Mouse (Mus musculus): ENCODE results near the gene Gm3250.
"Not testable (repeated sequence)": the region's sequence is repeated elsewhere in the genome, so short reads cannot be mapped to it uniquely, and the experiment has no call there.

Gene Gm3250

DNA sequence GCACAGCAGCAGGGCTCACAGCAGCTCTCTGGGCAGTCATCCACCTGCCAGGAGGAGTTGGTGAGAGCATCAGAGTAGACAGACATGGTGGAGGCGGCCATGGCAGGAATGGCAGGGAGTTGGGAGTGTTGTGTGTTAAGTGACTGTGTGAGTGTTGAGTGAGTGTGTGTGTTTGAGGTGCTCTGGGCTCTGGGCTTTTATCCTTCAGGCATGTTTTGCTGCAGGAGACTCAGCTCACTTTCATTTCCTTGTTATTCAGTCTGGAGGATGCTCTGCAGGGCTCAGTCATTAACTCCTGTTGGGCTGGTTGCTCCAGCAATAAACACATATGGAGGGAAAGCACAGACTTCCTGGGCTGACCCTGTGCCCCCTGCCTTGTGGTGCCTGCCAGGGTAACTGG is at the start of gene Gm3250:
Gm3250 (minus strand) TSS at position 101 of the 400 bp plus-strand sequence.
- DNase-seq, result not testable (repeated sequence)

DNA sequence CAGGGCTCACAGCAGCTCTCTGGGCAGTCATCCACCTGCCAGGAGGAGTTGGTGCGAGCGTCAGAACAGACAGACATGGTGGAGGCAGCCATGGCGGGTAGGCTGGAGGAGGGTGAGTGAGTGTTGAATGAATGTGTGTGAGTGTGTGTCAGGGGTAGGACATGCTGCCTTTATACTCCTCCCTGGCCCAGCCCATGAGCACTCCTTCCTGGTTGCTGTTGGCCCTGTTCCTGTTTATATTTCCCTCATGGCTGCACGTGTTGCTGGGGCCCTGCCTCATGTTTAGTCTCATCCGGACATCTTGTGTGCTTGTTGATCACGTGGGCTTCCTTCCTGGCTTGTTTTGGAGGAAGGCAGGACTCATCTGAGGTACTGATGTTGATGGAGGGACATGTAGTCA is 44.6 kb upstream of the Gm3250 start, which contains the start of gene Krtap10-4:
Krtap10-4 (minus strand) TSS at position 145 of the 400 bp plus-strand sequence.
- peak; percentile 42 for DNase-seq

DNA sequence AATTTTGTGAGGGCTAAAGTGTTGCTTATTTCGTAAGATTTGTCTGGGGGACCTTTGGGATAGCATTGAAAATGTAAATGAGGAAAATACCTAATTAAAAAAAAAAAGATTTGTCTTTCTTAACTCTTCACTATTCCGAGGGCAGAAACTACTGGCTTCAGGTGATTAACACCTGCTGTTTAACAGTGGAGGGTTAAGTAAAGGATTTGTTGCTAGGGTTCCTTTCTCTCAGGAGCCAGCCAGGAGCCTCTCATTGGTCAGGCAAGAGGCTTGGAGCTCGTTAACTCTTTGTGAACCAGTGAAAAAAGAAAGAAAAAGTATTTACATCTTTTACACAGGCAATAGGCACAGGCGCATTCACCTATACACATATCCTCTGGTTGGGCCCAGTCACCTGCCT is 36.9 kb upstream of the Gm3250 start:
- no peak for DNase-seq

DNA sequence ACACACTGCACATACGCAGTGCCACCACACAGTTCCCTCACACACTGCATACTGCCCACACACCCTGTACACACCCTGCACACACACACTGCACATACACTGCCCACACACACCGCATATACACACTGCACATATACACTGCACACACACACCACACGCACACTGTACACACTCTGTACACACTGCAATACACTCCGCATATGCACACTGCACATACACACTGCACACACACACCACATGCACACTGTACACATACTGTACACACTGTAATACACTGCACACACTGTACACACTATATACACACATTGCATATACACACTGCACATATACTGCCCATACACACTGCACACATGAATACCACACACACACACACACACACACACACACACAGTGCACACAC is 36.2 kb upstream of the Gm3250 start:
- no peak for DNase-seq

DNA sequence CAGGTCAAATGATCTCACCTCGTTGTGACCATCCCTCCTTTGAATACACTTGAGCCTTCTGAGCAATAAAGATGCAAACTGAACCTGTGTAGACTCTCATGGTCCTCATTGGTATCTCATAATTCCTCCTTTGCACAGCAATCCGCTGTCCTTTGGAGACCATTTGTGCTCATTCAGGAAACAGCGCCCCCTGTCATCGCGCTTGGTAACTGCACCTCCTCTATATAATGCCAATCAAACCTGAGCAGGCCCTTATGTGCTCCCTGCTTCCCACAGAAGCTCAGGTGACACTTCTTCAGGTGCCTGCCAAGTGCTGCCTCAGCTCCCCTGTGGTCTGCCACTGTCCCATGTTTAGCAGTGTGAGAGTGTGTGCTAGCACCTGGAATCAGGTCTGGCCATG is 33.2 kb upstream of the Gm3250 start:
- DNase-seq, result peak; percentile 39

DNA sequence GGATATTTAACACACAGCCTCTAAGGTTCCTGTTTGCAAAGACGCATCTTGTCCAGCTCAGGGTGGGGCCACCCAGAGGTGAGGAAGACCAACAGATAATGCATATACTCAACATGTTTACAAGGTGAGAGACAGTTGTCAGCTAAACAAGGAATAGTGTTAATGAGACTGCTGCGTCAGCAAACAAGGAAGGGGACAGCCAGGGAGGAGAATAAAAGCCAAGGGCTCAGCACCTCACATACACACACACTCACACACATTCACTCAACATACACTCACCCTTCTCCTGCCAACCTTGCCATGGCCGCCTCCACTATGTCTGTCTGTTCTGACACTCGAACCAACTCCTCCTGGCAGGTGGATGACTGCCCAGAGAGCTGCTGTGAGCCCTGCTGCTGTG is 32.0 kb upstream of the Gm3250 start, which contains the start of gene Gm2696:
Gm2696 (plus strand) TSS at position 301 of the 400 bp plus-strand sequence.
- DNase-seq, result no peak

DNA sequence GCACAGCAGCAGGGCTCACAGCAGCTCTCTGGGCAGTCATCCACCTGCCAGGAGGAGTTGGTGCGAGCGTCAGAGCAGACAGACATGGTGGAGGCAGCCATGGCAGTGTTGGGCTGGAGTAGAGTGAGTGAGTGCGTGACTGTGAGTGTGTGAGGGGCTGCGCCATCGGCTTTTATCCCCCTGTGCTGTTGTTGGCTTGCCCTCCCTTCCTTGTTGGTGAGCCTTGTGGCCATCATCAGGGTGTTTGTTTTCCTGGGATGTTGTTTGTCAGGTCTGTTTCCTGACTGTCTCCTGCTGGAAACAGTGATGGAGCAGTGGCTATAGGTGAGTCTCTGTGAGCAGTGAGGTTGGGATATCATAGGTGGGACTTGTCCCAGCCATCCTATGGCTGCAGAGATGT is 29.4 kb upstream of the Gm3250 start, which contains the start of gene Gm9507:
Gm9507 (minus strand) TSS at position 101 of the 400 bp plus-strand sequence.
- no peak for DNase-seq

DNA sequence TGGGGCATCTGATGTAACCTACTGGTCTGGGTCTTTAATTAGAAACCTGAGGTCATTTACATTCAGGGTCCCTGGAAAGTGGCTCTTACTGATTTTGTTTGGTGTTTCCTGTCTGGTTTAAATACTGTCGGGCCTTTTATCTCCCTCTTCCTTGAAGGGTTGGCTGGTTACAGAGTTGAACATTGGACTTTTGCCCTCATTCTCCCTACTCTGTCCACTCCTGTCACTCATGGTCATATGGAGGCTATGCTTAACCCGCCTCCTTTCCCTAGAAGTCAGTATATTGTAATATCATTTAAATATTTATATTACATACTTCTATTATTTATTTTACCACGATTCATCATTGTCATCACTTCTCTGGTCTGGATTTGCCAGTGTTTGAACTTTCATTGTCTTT is 21.8 kb upstream of the Gm3250 start:
- DNase-seq, result no peak

DNA sequence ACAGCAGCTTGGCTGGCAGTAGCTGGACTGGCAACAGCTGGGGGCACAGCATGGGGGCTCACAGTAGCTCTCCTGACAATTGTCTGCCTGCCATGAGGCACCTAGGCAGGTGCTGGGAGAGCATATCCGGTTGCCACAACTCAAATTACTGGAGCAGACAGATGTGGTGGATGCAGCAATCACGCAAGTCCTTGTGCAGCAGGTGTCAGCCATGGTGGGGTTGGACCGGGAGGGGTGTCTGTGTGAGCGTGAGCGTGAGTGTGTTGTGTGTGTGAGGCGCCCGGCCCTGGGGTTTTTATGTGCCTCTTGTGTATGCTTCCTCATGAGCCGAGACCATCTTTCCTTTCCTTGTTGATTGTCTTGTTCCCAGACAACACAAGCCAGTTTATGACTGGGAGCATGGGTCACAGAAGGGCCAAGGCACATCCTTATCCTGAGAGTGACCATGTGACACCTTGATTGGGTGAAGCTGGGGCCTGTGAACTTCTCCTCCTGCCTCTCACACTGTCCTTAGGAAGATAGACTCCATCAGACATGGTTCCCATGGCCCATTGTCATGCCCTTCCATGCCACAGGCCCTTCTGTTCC is 16.7 kb upstream of the Gm3250 start, which contains the start of gene Gm19668:
Gm19668 (minus strand) TSS at position 213 of the 588 bp plus-strand sequence.
- no peak for DNase-seq

DNA sequence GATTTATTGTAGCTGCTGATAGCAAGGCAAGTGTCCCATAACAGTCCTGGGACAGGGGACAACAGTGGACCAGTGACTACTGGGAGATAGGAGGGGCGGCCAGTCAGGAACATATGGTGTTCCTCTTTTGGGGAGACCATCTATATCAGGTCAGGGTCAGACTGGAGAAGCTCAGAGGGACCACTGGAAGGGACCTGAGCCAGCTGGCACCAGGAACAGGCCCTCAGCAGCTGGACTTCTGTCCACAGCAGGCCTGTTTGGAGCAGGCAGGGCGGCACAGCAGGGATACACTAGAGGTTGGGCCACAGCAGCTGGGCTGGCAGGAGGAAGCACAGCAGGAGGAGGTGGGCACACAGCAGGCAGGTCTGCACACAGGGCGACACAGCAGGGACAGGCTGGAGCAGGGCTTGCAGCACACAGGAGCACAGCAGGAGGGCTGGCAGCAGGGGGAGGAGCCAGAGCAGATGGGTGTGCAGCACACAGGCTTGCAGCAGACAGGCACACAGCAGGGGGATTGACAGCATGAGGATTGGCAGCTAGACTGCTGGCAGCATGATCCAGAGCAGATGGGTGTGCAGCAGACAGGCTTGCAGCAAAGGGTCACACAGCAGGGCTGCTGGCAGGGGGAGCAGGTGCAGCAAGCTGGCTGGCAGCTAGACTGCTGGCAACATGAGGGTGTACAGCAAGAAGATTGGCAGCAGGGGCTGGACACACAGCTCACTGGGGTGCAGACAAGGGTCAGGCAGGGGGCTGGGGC is 16.0 kb upstream of the Gm3250 start:
- DNase-seq, result peak; percentile 20

DNA sequence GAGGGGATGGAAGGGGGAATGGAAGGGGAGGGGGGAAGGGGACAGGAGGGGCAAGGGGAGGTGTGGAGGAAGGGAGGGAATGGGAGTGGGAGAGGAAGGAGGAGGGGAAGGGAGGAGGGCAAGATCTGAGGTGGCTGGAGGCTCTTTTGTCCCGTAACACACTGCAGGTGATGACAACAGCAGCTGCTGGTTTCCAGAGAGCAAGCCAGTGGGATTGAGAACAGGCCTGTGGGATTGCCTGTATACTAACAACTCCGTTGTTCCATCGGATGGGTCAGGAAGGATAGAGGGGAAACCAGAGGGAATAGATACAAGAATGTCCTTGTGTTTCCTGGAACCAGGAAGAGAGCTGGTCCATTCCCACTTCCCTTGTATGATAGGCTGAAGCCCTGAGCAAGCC is 15.3 kb upstream of the Gm3250 start:
- DNase-seq, result no peak

DNA sequence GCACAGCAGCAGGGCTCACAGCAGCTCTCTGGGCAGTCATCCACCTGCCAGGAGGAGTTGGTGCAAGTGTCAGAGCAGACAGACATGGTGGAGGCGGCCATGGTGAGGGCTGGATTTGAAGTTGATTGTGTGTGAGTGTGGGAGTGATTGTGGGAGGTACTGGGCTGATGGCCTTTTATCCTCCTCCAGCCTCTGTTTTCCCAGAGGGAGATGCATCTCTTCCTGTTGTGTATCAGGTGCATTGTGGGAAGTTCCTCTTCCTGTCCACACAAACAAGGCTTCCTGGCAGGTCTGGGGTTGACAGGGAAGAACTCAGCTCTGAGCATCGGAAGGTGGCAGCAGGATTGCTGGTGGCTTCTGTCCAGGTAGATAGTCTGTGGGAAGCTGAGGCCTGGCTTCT is 12.6 kb upstream of the Gm3250 start, which contains the start of gene Gm9639:
Gm9639 (minus strand) TSS at position 101 of the 400 bp plus-strand sequence.
- no peak for DNase-seq

DNA sequence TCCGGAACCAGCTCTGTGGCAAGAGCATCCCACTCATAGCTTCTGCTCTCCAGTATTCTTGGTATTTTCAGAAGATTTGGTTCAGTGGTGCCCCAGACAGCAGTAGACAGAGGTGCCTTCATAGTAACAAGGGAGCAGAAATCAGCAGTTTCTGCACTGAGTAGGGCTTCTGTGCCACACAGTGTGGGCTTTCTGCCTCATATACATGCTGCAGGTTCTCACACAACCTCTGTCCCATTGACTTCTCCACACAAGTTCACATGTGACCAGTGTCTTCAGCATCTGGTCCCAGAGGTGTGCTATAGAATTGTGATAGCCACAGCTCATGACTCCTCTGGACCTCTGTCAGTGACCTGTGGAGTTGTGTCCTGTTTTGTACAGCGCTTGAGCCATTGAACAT is 6.3 kb upstream of the Gm3250 start:
- no peak for DNase-seq

DNA sequence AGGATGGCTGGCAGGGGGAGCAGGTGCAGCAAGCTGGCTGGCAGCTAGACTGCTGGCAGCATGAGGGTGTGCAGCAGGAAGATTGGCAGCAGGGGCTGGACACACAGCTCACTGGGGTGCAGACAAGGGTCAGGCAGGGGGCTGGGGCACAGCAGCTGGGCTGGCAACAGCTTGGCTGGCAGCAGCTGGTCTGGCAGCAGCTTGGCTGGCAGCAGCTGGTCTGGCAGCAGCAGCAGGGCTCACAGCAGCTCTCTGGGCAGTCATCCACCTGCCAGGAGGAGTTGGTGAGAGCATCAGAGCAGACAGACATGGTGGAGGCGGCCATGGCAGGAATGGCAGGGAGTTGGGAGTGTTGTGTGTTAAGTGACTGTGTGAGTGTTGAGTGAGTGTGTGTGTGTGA is 5.5 kb upstream of the Gm3250 start, which contains the start of gene Gm7137:
Gm7137 (minus strand) TSS at position 325 of the 400 bp plus-strand sequence.
- DNase-seq, result not testable (repeated sequence)

DNA sequence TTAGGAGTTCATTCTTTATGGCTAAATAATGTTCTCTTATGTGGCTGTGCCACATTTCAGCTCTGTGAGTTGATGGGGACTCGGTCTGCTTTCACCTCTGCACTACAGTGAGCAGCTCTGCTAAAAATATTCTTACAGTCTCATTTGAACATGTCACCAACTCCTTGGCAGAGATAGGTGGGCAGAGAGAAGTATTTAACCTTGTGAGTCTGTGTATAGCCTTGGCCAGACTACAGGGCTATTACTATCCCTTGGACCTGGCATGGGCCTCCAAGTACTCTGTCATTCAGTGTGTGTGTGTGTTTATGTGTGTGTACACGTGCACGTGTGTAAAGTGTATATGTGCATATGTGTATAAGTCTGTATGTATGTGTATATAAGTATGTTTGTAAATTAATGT is 1.1 kb upstream of the Gm3250 start:
- not testable (repeated sequence) for DNase-seq

DNA sequence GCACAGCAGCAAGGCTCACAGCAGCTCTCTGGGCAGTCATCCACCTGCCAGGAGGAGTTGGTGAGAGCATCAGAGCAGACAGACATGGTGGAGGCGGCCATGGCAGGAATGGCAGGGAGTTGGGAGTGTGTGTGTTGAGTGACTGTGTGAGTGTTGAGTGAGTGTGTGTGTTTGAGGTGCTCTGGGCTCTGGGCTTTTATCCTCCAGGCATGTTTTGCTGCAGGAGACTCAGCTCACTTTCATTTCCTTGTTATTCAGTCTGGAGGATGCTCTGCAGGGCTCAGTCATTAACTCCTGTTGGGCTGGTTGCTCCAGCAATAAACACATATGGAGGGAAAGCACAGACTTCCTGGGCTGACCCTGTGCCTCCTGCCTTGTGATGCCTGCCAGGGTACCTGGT is 5.5 kb downstream of the Gm3250 start, which contains the start of gene Gm7138:
Gm7138 (minus strand) TSS at position 101 of the 400 bp plus-strand sequence.
- DNase-seq, result not testable (repeated sequence)

DNA sequence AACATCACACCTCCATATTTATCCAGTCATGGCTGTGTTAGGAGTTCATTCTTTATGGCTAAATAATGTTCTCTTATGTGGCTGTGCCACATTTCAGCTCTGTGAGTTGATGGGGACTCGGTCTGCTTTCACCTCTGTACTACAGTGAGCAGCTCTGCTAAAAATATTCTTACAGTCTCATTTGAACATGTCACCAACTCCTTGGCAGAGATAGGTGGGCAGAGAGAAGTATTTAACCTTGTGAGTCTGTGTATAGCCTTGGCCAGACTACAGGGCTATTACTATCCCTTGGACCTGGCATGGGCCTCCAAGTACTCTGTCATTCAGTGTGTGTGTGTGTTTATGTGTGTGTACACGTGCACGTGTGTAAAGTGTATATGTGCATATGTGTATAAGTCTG is 10.2 kb downstream of the Gm3250 start:
- not testable (repeated sequence) for DNase-seq

DNA sequence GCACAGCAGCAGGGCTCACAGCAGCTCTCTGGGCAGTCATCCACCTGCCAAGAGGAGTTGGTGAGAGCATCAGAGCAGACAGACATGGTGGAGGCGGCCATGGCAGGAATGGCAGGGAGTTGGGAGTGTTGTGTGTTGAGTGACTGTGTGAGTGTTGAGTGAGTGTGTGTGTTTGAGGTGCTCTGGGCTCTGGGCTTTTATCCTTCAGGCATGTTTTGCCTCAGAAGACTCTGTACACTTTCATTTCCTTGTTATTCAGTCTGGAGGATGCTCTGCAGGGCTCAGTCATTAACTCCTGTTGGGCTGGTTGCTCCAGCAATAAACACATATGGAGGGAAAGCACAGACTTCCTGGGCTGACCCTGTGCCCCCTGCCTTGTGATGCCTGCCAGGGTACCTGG is 11.1 kb downstream of the Gm3250 start, which contains the start of gene Gm3238:
Gm3238 (minus strand) TSS at position 101 of the 400 bp plus-strand sequence.
- DNase-seq, result not testable (repeated sequence)

DNA sequence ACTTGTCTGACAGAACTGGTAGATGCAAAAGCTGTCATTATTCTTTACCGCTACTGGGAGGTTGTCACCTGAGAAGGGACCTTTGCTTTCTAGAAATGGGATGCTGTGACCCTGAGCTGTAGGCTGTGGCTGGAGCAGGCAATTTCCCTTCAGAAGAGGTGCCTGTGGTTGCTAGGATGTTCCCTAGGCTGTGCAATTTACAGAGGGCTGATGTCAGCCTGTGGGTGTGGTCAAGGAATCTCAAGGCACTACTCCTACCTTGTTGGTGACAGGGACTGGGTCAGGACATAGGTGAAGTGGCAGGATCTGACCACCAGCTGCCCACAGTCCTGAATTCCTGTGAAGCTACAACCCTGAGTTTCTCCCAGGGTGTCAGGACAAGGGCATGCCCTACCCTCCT is 12.6 kb downstream of the Gm3250 start:
- DNase-seq, result no peak

DNA sequence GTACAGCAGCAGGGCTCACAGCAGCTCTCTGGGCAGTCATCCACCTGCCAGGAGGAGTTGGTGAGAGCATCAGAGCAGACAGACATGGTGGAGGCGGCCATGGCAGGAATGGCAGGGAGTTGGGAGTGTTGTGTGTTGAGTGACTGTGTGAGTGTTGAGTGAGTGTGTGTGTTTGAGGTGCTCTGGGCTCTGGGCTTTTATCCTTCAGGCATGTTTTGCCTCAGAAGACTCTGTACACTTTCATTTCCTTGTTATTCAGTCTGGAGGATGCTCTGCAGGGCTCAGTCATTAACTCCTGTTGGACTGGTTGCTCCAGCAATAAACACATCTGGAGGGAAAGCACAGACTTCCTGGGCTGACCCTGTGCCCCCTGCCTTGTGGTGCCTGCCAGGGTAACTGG is 22.8 kb downstream of the Gm3250 start, which contains the start of gene Gm3233:
Gm3233 (minus strand) TSS at position 101 of the 400 bp plus-strand sequence.
- DNase-seq, result not testable (repeated sequence)

DNA sequence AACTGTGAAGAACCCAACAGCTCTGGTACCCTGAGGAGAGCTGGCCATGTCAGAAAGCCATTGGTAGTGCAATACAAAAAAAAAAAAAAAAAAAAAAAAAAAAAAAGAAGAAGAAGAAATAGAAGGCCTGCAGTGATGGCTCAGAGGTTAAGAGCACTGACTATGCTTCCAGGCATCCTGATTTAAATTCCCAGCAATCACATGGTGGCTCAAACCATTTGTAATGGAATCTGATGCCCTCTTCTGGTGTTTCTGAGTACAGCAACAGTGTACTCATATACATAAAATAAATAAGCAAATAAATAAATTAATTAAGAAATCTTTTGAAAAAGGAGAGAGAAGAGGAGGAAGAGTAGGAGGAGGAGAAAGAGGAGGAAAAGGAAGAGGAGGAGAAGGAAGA is 28.9 kb downstream of the Gm3250 start:
- no peak for DNase-seq

DNA sequence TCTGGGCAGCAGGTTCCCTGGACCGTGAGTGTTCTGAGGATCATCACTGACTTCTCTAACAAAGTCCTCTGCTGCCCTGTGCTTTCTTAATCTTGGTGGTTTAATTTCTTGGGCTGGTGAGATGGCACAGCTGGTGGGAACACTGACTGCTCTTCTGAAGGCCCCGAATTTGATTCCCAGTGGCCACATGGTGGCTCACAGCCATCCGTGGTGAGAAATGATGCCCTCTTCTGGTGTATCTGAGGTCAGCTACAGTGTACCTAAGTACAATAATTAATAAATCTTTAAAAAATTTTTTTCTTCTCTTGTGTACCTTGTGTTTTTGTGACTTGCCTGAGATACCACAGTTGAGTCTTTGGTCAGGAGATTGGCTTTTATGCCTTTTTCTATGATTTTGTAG is 30.0 kb downstream of the Gm3250 start:
- DNase-seq, result not testable (repeated sequence)

DNA sequence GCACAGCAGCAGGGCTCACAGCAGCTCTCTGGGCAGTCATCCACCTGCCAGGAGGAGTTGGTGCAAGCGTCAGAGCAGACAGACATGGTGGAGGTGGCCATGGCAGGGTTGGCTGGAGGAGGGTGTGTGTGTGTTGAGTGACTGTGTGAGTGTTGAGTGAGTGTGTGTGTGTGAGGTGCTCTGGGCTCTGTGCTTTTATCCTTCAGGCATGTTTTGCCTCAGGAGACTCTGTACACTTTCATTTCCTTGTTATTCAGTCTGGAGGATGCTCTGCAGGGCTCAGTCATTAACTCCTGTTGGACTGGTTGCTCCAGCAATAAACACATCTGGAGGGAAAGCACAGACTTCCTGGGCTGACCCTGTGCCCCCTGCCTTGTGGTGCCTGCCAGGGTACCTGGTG is 31.1 kb downstream of the Gm3250 start, which contains the start of gene Gm9736:
Gm9736 (minus strand) TSS at position 101 of the 400 bp plus-strand sequence.
- DNase-seq, result not testable (repeated sequence)
